Mouse (Mus musculus): ENCODE data around the gene Fam71e1. TPM values are rescaled to one million over a fixed set of nuclear protein-coding genes. Genes with fewer than 3 reads are reported as not detected.
A peak's percentile ranks its signal among the peaks of the same experiment; 100 is the strongest.

Gene Fam71e1
- total RNA-seq, 2 experiments from 2014 or later, result 17.4 to 18.9 TPM

GRCm38 (mm10) chr7:44469677-44470675, 26.4 kb upstream of the Fam71e1 start:
- DNase-seq (ENCODE audit: low spot score in 2 of 2), result no peak
- intact Hi-C loops (cut with DNase I), result loop anchor here (5.0 kb wide), 1 partner anchor 98 kb away; no protein-coding TSS in a partner anchor

- intact Hi-C loops (cut with DNase I), result loop anchor here (5.0 kb wide), 1 partner anchor 99 kb away; no protein-coding TSS in a partner anchor
- DNase-seq (ENCODE audit: low spot score in 2 of 2), result no peak
These were observed 25.4 kb upstream of the Fam71e1 start for GRCm38 (mm10) chr7:44470696-44471612.

- DNase-seq (ENCODE audit: low spot score in 2 of 2), result no peak
- intact Hi-C loops (cut with DNase I), result loop anchor here (5.0 kb wide), 1 partner anchor 100 kb away; no protein-coding TSS in a partner anchor
These were observed 24.4 kb upstream of the Fam71e1 start for GRCm38 (mm10) chr7:44471880-44472557.

- intact Hi-C loops (cut with DNase I), result loop anchor here (5.0 kb wide), 1 partner anchor 100 kb away; no protein-coding TSS in a partner anchor
- DNase-seq (ENCODE audit: low spot score in 2 of 2), result no peak
These were observed 23.9 kb upstream of the Fam71e1 start for GRCm38 (mm10) chr7:44472558-44472885.

GRCm38 (mm10) chr7:44472961-44473646, 23.3 kb upstream of the Fam71e1 start:
- DNase-seq (ENCODE audit: low spot score in 2 of 2), result no peak

GRCm38 (mm10) chr7:44474419-44474818, 22.0 kb upstream of the Fam71e1 start:
- peak in 1 of 2 experiments; percentile 75 for DNase-seq (ENCODE audit: low spot score in 2 of 2)
- intact Hi-C loops (cut with DNase I), result loop anchor here (5.0 kb wide), 1 partner anchor 102 kb away; no protein-coding TSS in a partner anchor

More at GRCm38 (mm10) chr7:44472961-44473646, 23.3 kb upstream of the Fam71e1 start:
- intact Hi-C loops (cut with DNase I), result loop anchor here (5.0 kb wide), 1 partner anchor 101 kb away; no protein-coding TSS in a partner anchor

GRCm38 (mm10) chr7:44475046-44475614, 21.3 kb upstream of the Fam71e1 start:
- DNase-seq (ENCODE audit: low spot score in 2 of 2), result peak in 1 of 2 experiments; percentile 14
- intact Hi-C loops (cut with DNase I), result no loop called here

GRCm38 (mm10) chr7:44482836-44483435, 13.4 kb upstream of the Fam71e1 start:
- intact Hi-C loops (cut with DNase I), result no loop called here

GRCm38 (mm10) chr7:44484109-44484508, 12.3 kb upstream of the Fam71e1 start:
- DNase-seq (ENCODE audit: low spot score in 2 of 2), result no peak
- intact Hi-C loops (cut with DNase I), result loop anchor here (2.0 kb wide), 1 partner anchor 221 kb away; no protein-coding TSS in a partner anchor

More at GRCm38 (mm10) chr7:44482836-44483435, 13.4 kb upstream of the Fam71e1 start:
- no peak for DNase-seq (ENCODE audit: low spot score in 2 of 2)

GRCm38 (mm10) chr7:44484841-44485571, 11.4 kb upstream of the Fam71e1 start:
- DNase-seq (ENCODE audit: low spot score in 2 of 2), result peak; percentile 81 to 87
- intact Hi-C loops (cut with DNase I), result loop anchor here (2.0 to 5.0 kb wide), 2 partner anchors 113 to 222 kb away; no protein-coding TSS in a partner anchor

GRCm38 (mm10) chr7:44485572-44486195, 10.7 kb upstream of the Fam71e1 start:
- intact Hi-C loops (cut with DNase I), result loop anchor here (2.0 to 5.0 kb wide), 2 partner anchors 113 to 223 kb away; no protein-coding TSS in a partner anchor
- DNase-seq (ENCODE audit: low spot score in 2 of 2), result no peak

- intact Hi-C loops (cut with DNase I), result loop anchor here (5.0 kb wide), 1 partner anchor 115 kb away; no protein-coding TSS in a partner anchor
- no peak for DNase-seq (ENCODE audit: low spot score in 2 of 2)
These were observed 9.3 kb upstream of the Fam71e1 start for GRCm38 (mm10) chr7:44486927-44487575.

GRCm38 (mm10) chr7:44487936-44488335, 8.4 kb upstream of the Fam71e1 start:
- DNase-seq (ENCODE audit: low spot score in 2 of 2), result no peak
- intact Hi-C loops (cut with DNase I), result loop anchor here (5.0 kb wide), 1 partner anchor 116 kb away; no protein-coding TSS in a partner anchor

- DNase-seq (ENCODE audit: low spot score in 2 of 2), result no peak
- intact Hi-C loops (cut with DNase I), result loop anchor here (5.0 kb wide), 1 partner anchor 116 kb away; no protein-coding TSS in a partner anchor
These were observed 7.8 kb upstream of the Fam71e1 start for GRCm38 (mm10) chr7:44488545-44488944.

- intact Hi-C loops (cut with DNase I), result no loop called here
- DNase-seq (ENCODE audit: low spot score in 2 of 2), result no peak
These were observed 6.1 kb upstream of the Fam71e1 start for GRCm38 (mm10) chr7:44490281-44490680.

- intact Hi-C loops (cut with DNase I), result no loop called here
- no peak for DNase-seq (ENCODE audit: low spot score in 2 of 2)
These were observed 5.0 kb upstream of the Fam71e1 start for GRCm38 (mm10) chr7:44491391-44491790.
